Mouse (Mus musculus): ENCODE data around the gene Selenbp1. TPM values are rescaled to one million over a fixed set of nuclear protein-coding genes. Genes with fewer than 3 reads are reported as not detected.
"Not testable (repeated sequence)": the region's sequence is repeated elsewhere in the genome, so short reads cannot be mapped to it uniquely, and the experiment has no call there.

Gene Selenbp1
- polyA plus RNA-seq, 1 experiment from 2014 or later, result 5.1 TPM

GRCm38 (mm10) chr3:94913801-94914200, 19.1 kb upstream of the Selenbp1 start:
- ATAC-seq (replicated peaks; ENCODE audit: low FRiP score) (no peak), DNase-seq (ENCODE audit: low spot score) (no peak)
- Histone ChIP-seq H3K27ac (ENCODE audit: low read depth, low read length) (no peak overlapping the region), H3K36me3 (ENCODE audit: control insufficient read depth, insufficient read depth, low read length) (no peaks in the 10 kb centered on the region), H3K4me2 (ENCODE audit: low read depth, low read length, severe bottlenecking) (no peak overlapping the region), H3K9ac (ENCODE audit: low read length) (no peak overlapping the region), H3K4me3 (ENCODE audit: low read depth, low read length) (no peak overlapping the region), H3K9me3 (ENCODE audit: control insufficient read depth, low read length) (no peaks in the 10 kb centered on the region), H3K4me1 (replicated peaks; ENCODE audit: control insufficient read depth, insufficient read depth, low read length) (peaks cover 5% of the 10 kb centered on the region; the same call in 1 of the 2 replicates), H3K27me3 (ENCODE audit: control insufficient read depth, insufficient read depth, low read length) (no peaks in the 10 kb centered on the region)
- 82% methylated on average over 5 of the region's 5 CpGs for WGBS

GRCm38 (mm10) chr3:94915903-94916741, 16.7 kb upstream of the Selenbp1 start:
- Histone ChIP-seq H3K36me3 (ENCODE audit: control insufficient read depth, insufficient read depth, low read length) (no peaks in the 10 kb centered on the region), H3K9me3 (ENCODE audit: control insufficient read depth, low read length) (no peaks in the 10 kb centered on the region), H3K4me3 (ENCODE audit: low read depth, low read length) (no peak overlapping the region), H3K4me2 (ENCODE audit: low read depth, low read length, severe bottlenecking) (no peak overlapping the region), H3K9ac (ENCODE audit: low read length) (no peak overlapping the region), H3K27me3 (ENCODE audit: control insufficient read depth, insufficient read depth, low read length) (no peaks in the 10 kb centered on the region), H3K4me1 (replicated peaks; ENCODE audit: control insufficient read depth, insufficient read depth, low read length) (peaks cover 5% of the 10 kb centered on the region; the same call in 1 of the 2 replicates), H3K27ac (ENCODE audit: low read depth, low read length) (no peak overlapping the region)
- ATAC-seq (replicated peaks; ENCODE audit: low FRiP score) (no peak), DNase-seq (ENCODE audit: low spot score) (no peak)
- 93% methylated on average over 7 of the region's 7 CpGs for WGBS

- no peak overlapping the region for H3K9ac ChIP-seq (ENCODE audit: low read length)
- H3K27me3 ChIP-seq (ENCODE audit: control insufficient read depth, insufficient read depth, low read length), result no peaks in the 10 kb centered on the region
- DNase-seq (ENCODE audit: low spot score) (no peak), ATAC-seq (replicated peaks; ENCODE audit: low FRiP score) (no peak)
- H3K4me3 ChIP-seq (ENCODE audit: low read depth, low read length), result no peak overlapping the region
- H3K4me2 ChIP-seq (ENCODE audit: low read depth, low read length, severe bottlenecking), result no peak overlapping the region
- H3K9me3 ChIP-seq (ENCODE audit: control insufficient read depth, low read length), result no peaks in the 10 kb centered on the region
- H3K36me3 ChIP-seq (ENCODE audit: control insufficient read depth, insufficient read depth, low read length), result no peaks in the 10 kb centered on the region
- WGBS, result 46% methylated on average over 14 of the region's 14 CpGs
- H3K4me1 ChIP-seq (replicated peaks; ENCODE audit: control insufficient read depth, insufficient read depth, low read length), result peaks cover 5% of the 10 kb centered on the region; the same call in 1 of the 2 replicates
- no peak overlapping the region for H3K27ac ChIP-seq (ENCODE audit: low read depth, low read length)
Observed at GRCm38 (mm10) chr3:94917816-94918361, 15.0 kb upstream of the Selenbp1 start.

- Histone ChIP-seq H3K27me3 (ENCODE audit: control insufficient read depth, insufficient read depth, low read length) (no peaks in the 10 kb centered on the region), H3K4me2 (ENCODE audit: low read depth, low read length, severe bottlenecking) (no peak overlapping the region), H3K9ac (ENCODE audit: low read length) (no peak overlapping the region), H3K4me1 (replicated peaks; ENCODE audit: control insufficient read depth, insufficient read depth, low read length) (peaks cover 5% of the 10 kb centered on the region; the same call in 1 of the 2 replicates), H3K27ac (ENCODE audit: low read depth, low read length) (no peak overlapping the region), H3K36me3 (ENCODE audit: control insufficient read depth, insufficient read depth, low read length) (no peaks in the 10 kb centered on the region), H3K9me3 (ENCODE audit: control insufficient read depth, low read length) (no peaks in the 10 kb centered on the region), H3K4me3 (ENCODE audit: low read depth, low read length) (no peak overlapping the region)
- DNase-seq (ENCODE audit: low spot score), result no peak
- no peak for ATAC-seq (replicated peaks; ENCODE audit: low FRiP score)
- WGBS, result 84% methylated on average over 4 of the region's 4 CpGs
Observed at GRCm38 (mm10) chr3:94918845-94919244, 14.0 kb upstream of the Selenbp1 start.

GRCm38 (mm10) chr3:94921104-94921503, 11.8 kb upstream of the Selenbp1 start:
- Histone ChIP-seq H3K9me3 (ENCODE audit: control insufficient read depth, low read length) (no peaks in the 10 kb centered on the region), H3K9ac (ENCODE audit: low read length) (no peak overlapping the region), H3K36me3 (ENCODE audit: control insufficient read depth, insufficient read depth, low read length) (no peaks in the 10 kb centered on the region), H3K27me3 (ENCODE audit: control insufficient read depth, insufficient read depth, low read length) (no peaks in the 10 kb centered on the region), H3K4me3 (ENCODE audit: low read depth, low read length) (no peak overlapping the region), H3K27ac (ENCODE audit: low read depth, low read length) (no peak overlapping the region), H3K4me1 (replicated peaks; ENCODE audit: control insufficient read depth, insufficient read depth, low read length) (peaks cover 5% of the 10 kb centered on the region; the same call in 1 of the 2 replicates), H3K4me2 (ENCODE audit: low read depth, low read length, severe bottlenecking) (no peak overlapping the region)
- DNase-seq (ENCODE audit: low spot score) (no peak), ATAC-seq (replicated peaks; ENCODE audit: low FRiP score) (no peak)
- WGBS, result 59% methylated on average over 3 of the region's 3 CpGs

GRCm38 (mm10) chr3:94922333-94922732, 10.5 kb upstream of the Selenbp1 start:
- 66% methylated on average over 3 of the region's 3 CpGs for WGBS
- H3K4me2 ChIP-seq (ENCODE audit: low read depth, low read length, severe bottlenecking), result no peak overlapping the region
- H3K4me1 ChIP-seq (replicated peaks; ENCODE audit: control insufficient read depth, insufficient read depth, low read length), result peaks cover 5% of the 10 kb centered on the region; the same call in 1 of the 2 replicates
- ATAC-seq (replicated peaks; ENCODE audit: low FRiP score) (no peak), DNase-seq (ENCODE audit: low spot score) (no peak)
- no peak overlapping the region for H3K9ac ChIP-seq (ENCODE audit: low read length)
- no peak overlapping the region for H3K4me3 ChIP-seq (ENCODE audit: low read depth, low read length)
- H3K36me3 ChIP-seq (ENCODE audit: control insufficient read depth, insufficient read depth, low read length), result no peaks in the 10 kb centered on the region
- H3K9me3 ChIP-seq (ENCODE audit: control insufficient read depth, low read length), result no peaks in the 10 kb centered on the region
- no peak overlapping the region for H3K27ac ChIP-seq (ENCODE audit: low read depth, low read length)
- H3K27me3 ChIP-seq (ENCODE audit: control insufficient read depth, insufficient read depth, low read length), result no peaks in the 10 kb centered on the region

GRCm38 (mm10) chr3:94924688-94925087, 8.2 kb upstream of the Selenbp1 start:
- no peak overlapping the region for H3K4me3 ChIP-seq (ENCODE audit: low read depth, low read length)
- H3K4me1 ChIP-seq (replicated peaks; ENCODE audit: control insufficient read depth, insufficient read depth, low read length), result no peaks in the 10 kb centered on the region
- H3K36me3 ChIP-seq (ENCODE audit: control insufficient read depth, insufficient read depth, low read length), result no peaks in the 10 kb centered on the region
- no peak overlapping the region for H3K27ac ChIP-seq (ENCODE audit: low read depth, low read length)
- no peak for DNase-seq (ENCODE audit: low spot score)
- no peaks in the 10 kb centered on the region for H3K9me3 ChIP-seq (ENCODE audit: control insufficient read depth, low read length)
- 82% methylated on average over 8 of the region's 8 CpGs for WGBS
- no peaks in the 10 kb centered on the region for H3K27me3 ChIP-seq (ENCODE audit: control insufficient read depth, insufficient read depth, low read length)
- no peak overlapping the region for H3K4me2 ChIP-seq (ENCODE audit: low read depth, low read length, severe bottlenecking)
- ATAC-seq (replicated peaks; ENCODE audit: low FRiP score), result no peak
- no peak overlapping the region for H3K9ac ChIP-seq (ENCODE audit: low read length)

GRCm38 (mm10) chr3:94926301-94926736, 6.5 kb upstream of the Selenbp1 start:
- WGBS, result 46% methylated on average over 4 of the region's 4 CpGs
- not testable (repeated sequence) for H3K27ac ChIP-seq (ENCODE audit: low read depth, low read length); H3K4me2 ChIP-seq (ENCODE audit: low read depth, low read length, severe bottlenecking); H3K36me3 ChIP-seq (ENCODE audit: control insufficient read depth, insufficient read depth, low read length); ATAC-seq (replicated peaks; ENCODE audit: low FRiP score); H3K4me3 ChIP-seq (ENCODE audit: low read depth, low read length); H3K27me3 ChIP-seq (ENCODE audit: control insufficient read depth, insufficient read depth, low read length); DNase-seq (ENCODE audit: low spot score); H3K4me1 ChIP-seq (replicated peaks; ENCODE audit: control insufficient read depth, insufficient read depth, low read length); H3K9me3 ChIP-seq (ENCODE audit: control insufficient read depth, low read length); H3K9ac ChIP-seq (ENCODE audit: low read length)

All from forebrain, embryonic 11.5 days (tissue).